ENCODE assay signal across 13 mouse cellular contexts in genomic region chr4:106842561-106842960, GRCm38 (mm10). TPM values are rescaled to one million over a fixed set of nuclear protein-coding genes. Genes with fewer than 3 reads are reported as not detected.
A peak's percentile ranks its signal among the peaks of the same experiment; 100 is the strongest.
DNase-seq lines count a peak whose midpoint lies in the region; ATAC-seq and TF ChIP-seq lines count a peak whose summit lies in the region.
"Had no signal": no experiment of that assay in that cellular context is flagged by ENCODE, and none has a peak within 500 bp of the region (broad histone marks: within the 10 kb centered on the region; RNA-seq: fewer than 3 reads in every experiment).

No protein-coding gene starts in this region.

- 51% methylated on average over 8 of the region's 8 CpGs for WGBS in hindbrain, embryonic 10.5 days
- WGBS in hindbrain, embryonic 14.5 days = 58% methylated on average over 8 of the region's 8 CpGs
- WGBS in limb, embryonic 10.5 days = 58% methylated on average over 8 of the region's 8 CpGs

- DNase-seq in hindbrain, embryonic 10.5 days (ENCODE audit: low spot score) = no peak
- no peak for DNase-seq in hindbrain, embryonic 14.5 days (ENCODE audit: low spot score)
- peak; percentile 19 for DNase-seq in urinary bladder, adult 2 months (ENCODE audit: low spot score)
- DNase-seq in urinary bladder, adult 18-20 months (ENCODE audit: low spot score in 2 of 2) = no peak
- no peak for DNase-seq in limb, embryonic 10.5 days (ENCODE audit: low spot score)
- peak; percentile 53 for DNase-seq in thymus, postnatal 25 days
- DNase-seq in left cerebral cortex, adult 2 months (ENCODE audit: extremely low spot score in 1 of 2, low spot score in 2 of 2) = no peak
- no peak for DNase-seq in adrenal gland, postnatal 10 days
- DNase-seq: cerebellum, adult 18-20 months; gastrocnemius, adult 2 months had no signal

- ATAC-seq in hindbrain, embryonic 14.5 days (ENCODE audit: low FRiP score) = no peak
- ATAC-seq: hindbrain, embryonic 16.5 days had no signal

- H3K4me2 ChIP-seq in hindbrain, embryonic 14.5 days (replicated peaks) = no peak overlapping the region
- H3K4me2 ChIP-seq: liver, embryonic 15.5 days; neural tube, embryonic 12.5 days had no signal

- no peaks in the 10 kb centered on the region for H3K36me3 ChIP-seq in hindbrain, embryonic 10.5 days
- H3K36me3 ChIP-seq in hindbrain, embryonic 14.5 days (replicated peaks; ENCODE audit: control insufficient read depth, insufficient read depth) = no peaks in the 10 kb centered on the region
- no peaks in the 10 kb centered on the region for H3K36me3 ChIP-seq in limb, embryonic 10.5 days
- H3K36me3 ChIP-seq: liver, embryonic 15.5 days; neural tube, embryonic 12.5 days had no signal

- H3K9ac ChIP-seq in hindbrain, embryonic 14.5 days = no peak overlapping the region
- H3K9ac ChIP-seq: liver, embryonic 15.5 days; neural tube, embryonic 12.5 days had no signal

- H3K9me3 ChIP-seq in hindbrain, embryonic 10.5 days = no peaks in the 10 kb centered on the region
- no peaks in the 10 kb centered on the region for H3K9me3 ChIP-seq in hindbrain, embryonic 14.5 days (ENCODE audit: control insufficient read depth, low read length)
- no peaks in the 10 kb centered on the region for H3K9me3 ChIP-seq in limb, embryonic 10.5 days (replicated peaks)
- H3K9me3 ChIP-seq: liver, embryonic 15.5 days; neural tube, embryonic 12.5 days had no signal

- H3K4me1 ChIP-seq in hindbrain, embryonic 10.5 days (replicated peaks) = peaks cover 66% of the 10 kb centered on the region
- peaks cover 35% of the 10 kb centered on the region for H3K4me1 ChIP-seq in hindbrain, embryonic 14.5 days (replicated peaks; ENCODE audit: control insufficient read depth, insufficient read depth, low read length)
- H3K4me1 ChIP-seq in limb, embryonic 10.5 days = peaks cover 82% of the 10 kb centered on the region

- no peak for TF ChIP-seq CTCF in left cerebral cortex, adult 2 months (IDR thresholded peaks at IDR 0.05)

- no peak overlapping the region for H3K4me3 ChIP-seq in hindbrain, embryonic 10.5 days
- no peak overlapping the region for H3K4me3 ChIP-seq in hindbrain, embryonic 14.5 days (replicated peaks; ENCODE audit: low read length)
- no peak overlapping the region for H3K4me3 ChIP-seq in limb, embryonic 10.5 days
- no peak overlapping the region for H3K4me3 ChIP-seq in left cerebral cortex, adult 2 months
- H3K4me3 ChIP-seq: gastrocnemius, adult 2 months; liver, embryonic 15.5 days; neural tube, embryonic 12.5 days had no signal

- peak overlapping the region; percentile 98 for H3K27ac ChIP-seq in hindbrain, embryonic 10.5 days
- no peak overlapping the region for H3K27ac ChIP-seq in hindbrain, embryonic 14.5 days
- H3K27ac ChIP-seq in limb, embryonic 10.5 days = peak overlapping the region; percentile 95
- no peak overlapping the region for H3K27ac ChIP-seq in left cerebral cortex, adult 2 months
- H3K27ac ChIP-seq: gastrocnemius, adult 2 months; liver, embryonic 15.5 days; neural tube, embryonic 12.5 days had no signal

- intact Hi-C loops in left cerebral cortex, adult 2 months (cut with DNase I) = no loop called here

- H3K27me3 ChIP-seq in hindbrain, embryonic 10.5 days (ENCODE audit: insufficient read depth, poor library complexity, severe bottlenecking) = no peaks in the 10 kb centered on the region
- H3K27me3 ChIP-seq in hindbrain, embryonic 14.5 days (ENCODE audit: control insufficient read depth, insufficient read depth, low read length) = no peaks in the 10 kb centered on the region
- no peaks in the 10 kb centered on the region for H3K27me3 ChIP-seq in limb, embryonic 10.5 days (ENCODE audit: low read depth, poor library complexity, severe bottlenecking)
- H3K27me3 ChIP-seq: neural tube, embryonic 12.5 days had no signal

RNA-seq across cellular contexts. Expression of gene Acot11, which starts 37.8 kb away (rescaled TPM):
- 1.8 and 2.2 TPM in 2 replicates for polyA plus RNA-seq in hindbrain, embryonic 10.5 days (2016; fragmentation: Nextera tagmentation; extraction: Ambion mirVana)
- 2.0 and 2.1 TPM in 2 replicates for polyA plus RNA-seq in hindbrain, embryonic 14.5 days (2014; fragmentation: Nextera tagmentation; extraction: Ambion mirVana)
- polyA plus RNA-seq in urinary bladder, adult 2 months (2012; rRNA removed) = 7.2 and 11.2 TPM in 2 replicates
- 9.0 and 10.7 TPM in 2 replicates for polyA plus RNA-seq in limb, embryonic 10.5 days (2016; fragmentation: Nextera tagmentation; extraction: Ambion mirVana)
- 10 to 100 TPM; 51.7 to 54.1 TPM for total RNA-seq in left cerebral cortex, adult 2 months (2021)
- 10 to 100 TPM; 35.1 to 37.9 TPM for total RNA-seq in adrenal gland, postnatal 10 days (2021)

Comparison
In these comparisons a context has a peak if more than half of its experiments do, and no peak if none do; other contexts are left out.
1. DNase-seq: peak in urinary bladder, adult 2 months (single experiment) and thymus, postnatal 25 days (single experiment); none in hindbrain, embryonic 10.5 days (single experiment), hindbrain, embryonic 14.5 days (single experiment), urinary bladder, adult 18-20 months (0 of 2), limb, embryonic 10.5 days (single experiment), left cerebral cortex, adult 2 months (0 of 2) and adrenal gland, postnatal 10 days (single experiment).
2. H3K27ac ChIP-seq: peak in hindbrain, embryonic 10.5 days (single experiment) and limb, embryonic 10.5 days (single experiment); none in hindbrain, embryonic 14.5 days (single experiment) and left cerebral cortex, adult 2 months (single experiment).